Mouse (Mus musculus) embryonic facial prominence, embryonic 12.5 days (tissue): ENCODE data around the gene Aqp1. TPM values are rescaled to one million over a fixed set of nuclear protein-coding genes. Genes with fewer than 3 reads are reported as not detected.
A peak's percentile ranks its signal among the peaks of the same experiment; 100 is the strongest.

Source experiments
- ATAC-seq: fragments of 200-750 bp; cut with Nextera tagmentation; 2 replicates; pipeline ENCODE4 v1.8.0; 2017; ENCODE audit not compliant: insufficient number of reproducible peaks, insufficient read depth, low FRiP score, low TSS enrichment
- H3K27ac ChIP-seq: fragments of 300-500 bp; sonication (generic); 2 replicates; pipeline ENCODE4 v1.5.1; 2016; ENCODE audit warnings: mild to moderate bottlenecking
- H3K27me3 ChIP-seq: fragments of 300-500 bp; sonication (generic); 2 replicates; pipeline ENCODE4 v1.6.1; 2016; ENCODE audit warnings: mild to moderate bottlenecking, moderate library complexity
- H3K36me3 ChIP-seq: fragments of 300-500 bp; sonication (generic); 2 replicates; pipeline ENCODE4 v1.6.1; 2016; ENCODE audit warnings: mild to moderate bottlenecking
- H3K4me1 ChIP-seq: fragments of 300-500 bp; sonication (generic); 2 replicates; pipeline ENCODE4 v1.6.1; 2016
- H3K4me2 ChIP-seq: fragments of 300-500 bp; sonication (generic); replicated peaks from 2 replicates; pipeline ENCODE4 v1.6.1; 2016; ENCODE audit warnings: mild to moderate bottlenecking, moderate library complexity
- H3K4me3 ChIP-seq: fragments of 300-500 bp; sonication (generic); 2 replicates; pipeline ENCODE4 v1.5.1; 2016; ENCODE audit warnings: mild to moderate bottlenecking
- H3K9ac ChIP-seq: fragments of 300-500 bp; sonication (generic); 2 replicates; pipeline ENCODE4 v1.6.1; 2016; ENCODE audit warnings: mild to moderate bottlenecking, moderate library complexity
- H3K9me3 ChIP-seq: fragments of 300-500 bp; sonication (generic); 2 replicates; pipeline ENCODE4 v1.6.1; 2016; ENCODE audit warnings: mild to moderate bottlenecking, moderate library complexity
- WGBS: fragments of 180-500 bp; shearing (Covaris S2); methylation state at CpG from one replicate; pipeline ENCODE4 v1.1.7; 2016; 5-methylcytosine and 5-hydroxymethylcytosine counted together
- polyA plus RNA-seq: library from polyadenylated mRNA; unstranded; fragments of >200 nt; fragmentation: Nextera tagmentation; extraction: Ambion mirVana; gene quantifications from 2 replicates; pipeline ENCODE4 v1.2.1, GENCODE M21; 2016

The Aqp1 gene
- 9.8 and 11.1 TPM in 2 replicates for polyA plus RNA-seq

DNA sequence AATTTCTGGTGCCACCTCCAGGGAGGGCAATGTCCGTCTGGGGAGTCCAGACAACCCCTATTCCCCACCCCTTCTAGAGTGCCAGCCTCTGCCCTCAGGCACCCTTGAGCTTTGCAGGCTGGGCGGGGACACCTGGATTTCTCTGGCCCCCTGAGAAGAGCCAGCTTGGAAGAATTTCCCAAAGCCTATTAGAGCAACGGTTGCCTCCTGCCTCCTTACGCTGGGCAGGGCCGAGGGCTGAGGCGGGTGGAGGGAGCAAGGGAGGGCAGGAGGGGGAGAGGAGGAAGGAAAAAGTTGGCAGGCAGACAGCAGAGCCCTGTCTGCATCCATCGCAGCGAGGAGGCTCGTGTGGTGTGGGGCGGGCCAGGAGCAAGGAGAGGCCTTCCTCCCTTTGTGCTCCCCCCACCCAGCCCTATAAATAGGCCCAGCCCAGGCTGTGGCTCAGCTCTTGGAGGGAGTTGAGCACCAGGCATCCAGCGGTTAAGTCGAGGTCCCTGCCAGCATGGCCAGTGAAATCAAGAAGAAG lies at the start of gene Aqp1:
Gene Aqp1, plus strand, starts transcription at position 444 of the 526 bp plus-strand sequence.
- H3K27ac ChIP-seq = 0 out of 2 replicates have a peak within 1 kb of the TSS, but pooled peaks have one; percentile 18
- no peaks in the 10 kb centered on the region for H3K9me3 ChIP-seq
- peaks cover 45% of the 10 kb centered on the region for H3K4me1 ChIP-seq
- H3K27me3 ChIP-seq = no peaks in the 10 kb centered on the region
- H3K4me3 ChIP-seq = no peak within 1 kb of the TSS
- peak within 1 kb of the TSS; percentile 19; the same call in 1 of the 2 replicates for H3K4me2 ChIP-seq
- H3K36me3 ChIP-seq = no peaks in the 10 kb centered on the region
- H3K9ac ChIP-seq = no peak within 1 kb of the TSS
- WGBS = 18% methylated on average over 12 of the region's 12 CpGs
- ATAC-seq = peak; percentile 79

DNA sequence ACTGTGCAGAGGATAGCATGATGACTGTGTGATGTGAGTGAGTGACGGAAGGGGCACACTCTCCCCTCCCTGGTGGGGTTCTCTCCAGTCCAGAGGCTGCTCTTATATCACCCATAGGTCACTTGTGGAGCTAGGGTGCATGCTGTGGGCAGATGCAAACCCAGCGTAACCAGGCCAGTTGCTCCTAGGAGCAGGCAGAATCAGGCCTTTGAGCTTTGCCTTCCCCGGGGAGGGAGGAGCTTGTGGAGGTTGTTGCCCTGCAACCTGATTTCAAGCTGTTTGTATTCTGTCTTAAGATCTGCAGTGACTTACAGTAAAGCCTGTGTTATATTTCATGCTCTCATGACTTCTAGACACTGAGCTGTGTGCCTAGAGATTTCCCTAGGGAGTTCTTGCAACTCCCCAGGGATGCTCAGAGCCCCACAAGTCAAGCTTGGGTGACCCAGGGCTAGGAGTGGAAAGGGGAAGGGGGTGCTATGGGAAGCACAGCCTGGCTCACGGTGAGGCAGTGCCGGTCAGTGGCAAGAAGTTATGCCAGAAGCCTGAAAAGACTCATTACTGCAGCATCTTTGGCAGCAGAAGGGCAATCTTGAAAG lies 48.1 kb upstream of the Aqp1 start:
- Histone ChIP-seq H3K9me3 (peaks cover 2% of the 10 kb centered on the region; the same call in 1 of the 2 replicates), H3K9ac (no peak overlapping the region), H3K27ac (no peak overlapping the region), H3K4me3 (no peak overlapping the region), H3K27me3 (no peaks in the 10 kb centered on the region), H3K36me3 (peaks cover 1% of the 10 kb centered on the region; the same call in 1 of the 2 replicates), H3K4me2 (no peak overlapping the region), H3K4me1 (peaks cover 3% of the 10 kb centered on the region; the same call in 1 of the 2 replicates)
- WGBS = 85% methylated on average over 5 of the region's 5 CpGs
- no peak for ATAC-seq

DNA sequence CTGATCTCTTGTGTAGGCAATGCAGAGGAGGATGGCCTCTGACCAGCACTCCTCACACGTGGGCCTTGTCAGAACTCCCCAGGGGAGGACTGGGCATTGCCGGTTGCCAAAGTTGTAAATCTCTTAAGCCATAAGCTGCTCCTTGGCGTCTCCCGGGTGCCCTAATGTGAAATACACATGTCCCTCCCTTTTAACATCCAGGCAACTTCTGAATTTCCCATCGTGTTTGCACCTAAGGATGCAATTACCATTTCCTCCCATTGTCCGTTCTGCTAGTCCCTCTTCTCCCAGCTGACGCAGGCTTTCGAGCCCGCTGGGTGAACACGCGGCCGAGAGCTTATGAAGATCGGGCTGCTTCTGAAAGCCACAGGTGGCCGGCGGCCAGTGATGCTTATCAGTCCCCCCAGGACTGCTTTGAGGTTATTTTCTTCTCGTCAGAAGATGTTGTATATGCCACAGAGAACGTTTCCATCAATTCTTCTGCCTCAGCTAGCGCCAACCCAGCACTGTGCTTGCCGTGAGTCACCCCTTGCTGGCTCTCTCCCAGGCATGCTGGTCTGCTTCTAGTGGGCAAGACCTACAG lies 41.6 kb upstream of the Aqp1 start:
- H3K9ac ChIP-seq = no peak overlapping the region
- no peaks in the 10 kb centered on the region for H3K4me1 ChIP-seq
- no peak overlapping the region for H3K4me3 ChIP-seq
- 0 out of 2 replicates have a peak, but pooled peaks cover 5% of the 10 kb centered on the region for H3K36me3 ChIP-seq
- WGBS = 66% methylated on average over 19 of the region's 19 CpGs
- no peak overlapping the region for H3K4me2 ChIP-seq
- ATAC-seq = no peak
- H3K27ac ChIP-seq = no peak overlapping the region
- H3K27me3 ChIP-seq = no peaks in the 10 kb centered on the region
- H3K9me3 ChIP-seq = no peaks in the 10 kb centered on the region

DNA sequence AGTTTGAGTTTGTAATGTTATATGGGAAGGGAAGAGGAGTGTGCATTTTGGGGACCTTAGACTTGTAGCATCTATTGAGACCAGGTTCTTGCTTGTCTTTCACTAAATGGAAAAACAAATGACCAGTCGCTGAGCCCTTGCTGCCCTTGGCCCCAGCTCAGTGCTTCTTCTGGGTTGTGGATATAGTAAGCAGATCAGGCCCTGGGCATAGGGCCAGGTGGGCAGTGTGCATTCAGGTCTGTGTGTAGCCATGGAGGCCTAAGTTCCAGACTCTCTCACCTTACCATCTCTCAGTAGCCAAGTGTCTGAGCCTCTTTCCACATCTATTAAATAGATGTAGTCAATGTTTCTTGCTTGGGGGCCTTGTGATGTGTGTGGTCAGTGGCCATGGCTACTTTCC lies 40.9 kb upstream of the Aqp1 start:
- Histone ChIP-seq H3K27me3 (no peaks in the 10 kb centered on the region), H3K4me1 (no peaks in the 10 kb centered on the region), H3K9me3 (no peaks in the 10 kb centered on the region), H3K4me2 (no peak overlapping the region), H3K9ac (no peak overlapping the region), H3K36me3 (0 out of 2 replicates have a peak, but pooled peaks cover 6% of the 10 kb centered on the region), H3K4me3 (no peak overlapping the region), H3K27ac (no peak overlapping the region)
- WGBS = 91% methylated on average over 1 of the region's 1 CpGs
- no peak for ATAC-seq

DNA sequence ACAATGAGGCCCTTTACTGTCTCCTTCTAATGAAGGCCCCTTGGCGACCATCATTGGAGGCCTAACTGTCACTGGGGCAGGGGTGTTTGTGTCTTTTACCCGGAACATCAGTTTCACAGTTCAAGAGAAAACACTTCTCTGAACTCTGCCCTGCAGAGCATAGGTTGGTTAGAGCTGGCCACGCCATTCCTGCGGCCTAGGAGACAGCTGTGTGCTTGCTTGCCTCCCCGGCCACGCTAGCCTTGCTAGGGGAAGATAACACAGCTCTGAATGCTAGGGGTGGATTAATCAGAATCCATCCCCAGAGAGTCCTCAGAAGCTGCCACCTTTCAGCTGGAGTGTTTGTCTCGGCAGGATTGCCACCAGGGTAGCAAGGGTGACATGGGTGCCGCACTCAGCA lies 36.8 kb upstream of the Aqp1 start:
- no peak overlapping the region for H3K27ac ChIP-seq
- WGBS = 83% methylated on average over 8 of the region's 8 CpGs
- no peaks in the 10 kb centered on the region for H3K9me3 ChIP-seq
- H3K4me2 ChIP-seq = no peak overlapping the region
- H3K9ac ChIP-seq = no peak overlapping the region
- no peaks in the 10 kb centered on the region for H3K4me1 ChIP-seq
- no peak for ATAC-seq
- H3K4me3 ChIP-seq = no peak overlapping the region
- H3K27me3 ChIP-seq = no peaks in the 10 kb centered on the region
- H3K36me3 ChIP-seq = peaks cover 29% of the 10 kb centered on the region

GRCm38 (mm10) chr6:55299917-55300316 lies 36.3 kb upstream of the Aqp1 start:
- 90% methylated on average over 2 of the region's 2 CpGs for WGBS
- ATAC-seq = no peak

GRCm38 (mm10) chr6:55300704-55301103 lies 35.5 kb upstream of the Aqp1 start:
- no peak overlapping the region for H3K9ac ChIP-seq
- WGBS = 74% methylated on average over 11 of the region's 11 CpGs
- H3K36me3 ChIP-seq = peaks cover 29% of the 10 kb centered on the region
- no peak overlapping the region for H3K4me2 ChIP-seq
- no peak overlapping the region for H3K27ac ChIP-seq
- no peaks in the 10 kb centered on the region for H3K4me1 ChIP-seq
- ATAC-seq = no peak
- H3K27me3 ChIP-seq = no peaks in the 10 kb centered on the region
- H3K9me3 ChIP-seq = no peaks in the 10 kb centered on the region
- H3K4me3 ChIP-seq = no peak overlapping the region

More at GRCm38 (mm10) chr6:55299917-55300316, 36.3 kb upstream of the Aqp1 start:
- peaks cover 29% of the 10 kb centered on the region for H3K36me3 ChIP-seq
- no peak overlapping the region for H3K9ac ChIP-seq
- H3K27ac ChIP-seq = no peak overlapping the region
- no peaks in the 10 kb centered on the region for H3K9me3 ChIP-seq
- H3K4me3 ChIP-seq = no peak overlapping the region
- H3K4me1 ChIP-seq = no peaks in the 10 kb centered on the region
- no peaks in the 10 kb centered on the region for H3K27me3 ChIP-seq
- H3K4me2 ChIP-seq = no peak overlapping the region

- H3K9ac ChIP-seq = no peak overlapping the region
- no peaks in the 10 kb centered on the region for H3K27me3 ChIP-seq
- H3K4me3 ChIP-seq = no peak overlapping the region
- peaks cover 15% of the 10 kb centered on the region; the same call in 1 of the 2 replicates for H3K36me3 ChIP-seq
- no peak overlapping the region for H3K4me2 ChIP-seq
- no peaks in the 10 kb centered on the region for H3K9me3 ChIP-seq
- no peak overlapping the region for H3K27ac ChIP-seq
- WGBS = 44% methylated on average over 2 of the region's 2 CpGs
- H3K4me1 ChIP-seq = peaks cover 7% of the 10 kb centered on the region; the same call in 1 of the 2 replicates
- no peak for ATAC-seq
These were observed 26.1 kb upstream of the Aqp1 start for GRCm38 (mm10) chr6:55310179-55310578.

DNA sequence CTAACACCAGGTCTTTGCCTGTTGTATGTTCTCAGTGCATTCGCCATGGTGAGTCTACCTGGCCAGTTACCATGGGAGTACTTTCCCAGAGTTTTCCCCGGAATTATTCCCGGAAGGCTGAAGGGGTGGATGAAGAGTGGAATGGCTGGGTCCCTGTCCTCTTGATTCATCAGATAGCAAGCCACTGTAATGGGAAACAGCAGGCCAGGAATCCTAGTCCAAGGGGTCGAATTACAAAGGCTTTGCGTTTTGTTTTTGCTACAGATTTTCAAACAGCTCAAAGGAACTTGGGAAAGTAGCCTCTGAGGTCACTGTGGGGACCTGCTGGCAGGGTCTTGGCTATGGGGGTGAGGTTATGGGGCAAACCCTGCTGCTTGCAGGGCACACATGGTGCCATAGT lies 24.3 kb upstream of the Aqp1 start:
- H3K36me3 ChIP-seq = peaks cover 15% of the 10 kb centered on the region; the same call in 1 of the 2 replicates
- no peak overlapping the region for H3K4me2 ChIP-seq
- ATAC-seq = no peak
- 23% methylated on average over 5 of the region's 5 CpGs for WGBS
- H3K27ac ChIP-seq = no peak overlapping the region
- H3K4me1 ChIP-seq = peaks cover 7% of the 10 kb centered on the region; the same call in 1 of the 2 replicates
- no peaks in the 10 kb centered on the region for H3K9me3 ChIP-seq
- H3K27me3 ChIP-seq = no peaks in the 10 kb centered on the region
- no peak overlapping the region for H3K9ac ChIP-seq
- no peak overlapping the region for H3K4me3 ChIP-seq

GRCm38 (mm10) chr6:55313893-55314292 lies 22.3 kb upstream of the Aqp1 start:
- H3K4me2 ChIP-seq = no peak overlapping the region
- no peak overlapping the region for H3K4me3 ChIP-seq
- H3K27ac ChIP-seq = no peak overlapping the region
- H3K9ac ChIP-seq = no peak overlapping the region
- 86% methylated on average over 4 of the region's 4 CpGs for WGBS
- no peak for ATAC-seq
- peaks cover 7% of the 10 kb centered on the region; the same call in 1 of the 2 replicates for H3K4me1 ChIP-seq
- no peaks in the 10 kb centered on the region for H3K9me3 ChIP-seq
- peaks cover 22% of the 10 kb centered on the region; the same call in 1 of the 2 replicates for H3K36me3 ChIP-seq
- no peaks in the 10 kb centered on the region for H3K27me3 ChIP-seq

DNA sequence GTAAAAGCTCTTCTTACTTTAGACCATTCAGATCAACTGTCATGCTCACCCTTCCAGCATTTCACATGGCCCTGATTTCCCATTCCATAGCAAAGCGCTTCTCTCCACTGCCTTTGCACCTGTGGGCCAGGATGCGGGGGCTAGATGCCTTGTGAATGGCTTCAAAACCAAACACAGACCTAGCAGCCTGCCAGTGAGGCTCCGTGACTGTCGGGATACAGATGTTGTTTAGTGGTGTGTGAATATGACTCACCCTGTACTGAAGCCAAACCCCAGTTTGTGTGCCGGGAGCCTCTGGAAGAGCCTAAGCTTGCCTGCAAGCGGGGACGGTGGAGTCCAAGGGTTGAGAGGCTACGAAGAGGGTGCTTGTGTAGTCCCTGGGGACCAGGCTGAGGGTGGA lies 21.6 kb upstream of the Aqp1 start:
- Histone ChIP-seq H3K9me3 (no peaks in the 10 kb centered on the region), H3K9ac (no peak overlapping the region), H3K4me2 (no peak overlapping the region), H3K27ac (no peak overlapping the region), H3K4me1 (peaks cover 7% of the 10 kb centered on the region; the same call in 1 of the 2 replicates), H3K27me3 (no peaks in the 10 kb centered on the region), H3K4me3 (no peak overlapping the region), H3K36me3 (peaks cover 18% of the 10 kb centered on the region; the same call in 1 of the 2 replicates)
- no peak for ATAC-seq
- 80% methylated on average over 8 of the region's 8 CpGs for WGBS

DNA sequence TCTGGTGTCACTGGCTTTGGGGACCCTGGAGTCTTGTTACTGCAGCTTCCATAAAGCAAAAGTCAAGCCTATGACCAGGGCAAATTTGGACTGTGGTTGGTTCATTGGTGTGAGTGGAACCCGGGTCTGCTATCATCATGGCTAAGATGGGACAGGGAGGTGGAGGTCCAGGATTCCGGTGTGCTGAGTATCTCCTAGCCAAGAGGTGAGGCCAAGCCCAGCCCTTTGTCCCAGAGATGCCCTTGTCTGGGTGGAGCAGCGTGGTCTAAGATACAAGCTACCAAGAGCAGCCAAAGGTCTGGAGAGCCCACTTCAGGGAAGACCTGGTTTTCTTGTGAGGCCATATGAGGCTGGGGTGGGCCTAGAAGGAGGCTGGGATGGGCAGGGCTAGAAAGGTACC lies 17.6 kb upstream of the Aqp1 start:
- Histone ChIP-seq H3K9me3 (no peaks in the 10 kb centered on the region), H3K9ac (no peak overlapping the region), H3K36me3 (0 out of 2 replicates have a peak, but pooled peaks cover 7% of the 10 kb centered on the region), H3K27me3 (no peaks in the 10 kb centered on the region), H3K4me1 (0 out of 2 replicates have a peak, but pooled peaks cover 4% of the 10 kb centered on the region), H3K27ac (no peak overlapping the region), H3K4me3 (no peak overlapping the region), H3K4me2 (no peak overlapping the region)
- 94% methylated on average over 3 of the region's 3 CpGs for WGBS
- no peak for ATAC-seq
